Comparison of ENCODE assay signal across 9 mouse cellular contexts in the genomic region with DNA sequence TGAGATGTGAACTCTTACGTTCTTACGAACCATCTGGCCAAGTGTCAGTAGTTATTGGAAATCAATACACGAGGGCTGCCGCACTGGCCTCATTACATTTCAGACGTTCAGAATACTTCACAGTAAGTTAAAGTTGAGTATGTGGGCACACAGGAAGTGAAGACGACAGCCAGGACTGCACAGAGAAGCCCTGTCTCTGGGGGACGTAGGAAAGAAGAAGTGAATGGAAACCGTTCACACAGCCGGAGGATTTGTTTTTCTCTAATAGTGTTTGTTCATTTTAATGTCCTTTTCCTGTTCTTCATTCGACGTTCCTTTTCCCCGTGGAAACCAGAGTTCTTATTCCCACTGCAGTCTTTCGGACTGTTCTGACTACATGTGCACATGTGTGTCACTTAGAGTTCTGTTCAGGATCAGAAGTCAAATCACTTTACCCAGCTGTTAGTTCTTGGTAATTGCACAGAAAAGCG. TPM values are rescaled to one million over a fixed set of nuclear protein-coding genes. Genes with fewer than 3 reads are reported as not detected.
A peak's percentile ranks its signal among the peaks of the same experiment; 100 is the strongest.
DNase-seq lines count a peak whose midpoint lies in the region; ATAC-seq and TF ChIP-seq lines count a peak whose summit lies in the region.
"Had no signal": no experiment of that assay in that cellular context is flagged by ENCODE, and none has a peak within 500 bp of the region (broad histone marks: within the 10 kb centered on the region; RNA-seq: fewer than 3 reads in every experiment).

No protein-coding gene starts in this region.

- H3K9ac ChIP-seq in forebrain, embryonic 14.5 days (ENCODE audit: low read length), result no peak overlapping the region

- peak overlapping the region; percentile 20; the same call in 1 of the 2 replicates for H3K4me2 ChIP-seq in forebrain, embryonic 14.5 days (ENCODE audit: low read length)

- WGBS in forebrain, embryonic 14.5 days, result 71% methylated on average over 14 of the region's 14 CpGs

- H3K36me3 ChIP-seq in forebrain, embryonic 14.5 days (ENCODE audit: control insufficient read depth, insufficient read depth, low read length), result no peaks in the 10 kb centered on the region

- H3K4me3 ChIP-seq in left cerebral cortex, adult 2 months, result peak overlapping the region; percentile 23; the same call in 1 of the 2 replicates
- H3K4me3 ChIP-seq in forebrain, embryonic 14.5 days (ENCODE audit: low read depth, low read length), result no peak overlapping the region

- H3K27ac ChIP-seq in left cerebral cortex, adult 2 months, result peak overlapping the region; percentile 56
- no peak overlapping the region for H3K27ac ChIP-seq in forebrain, embryonic 14.5 days (ENCODE audit: low read depth, low read length)

- H3K27me3 ChIP-seq in forebrain, embryonic 14.5 days (replicated peaks; ENCODE audit: control insufficient read depth, insufficient read depth, low read length), result no peaks in the 10 kb centered on the region

- H3K9me3 ChIP-seq in forebrain, embryonic 14.5 days (replicated peaks; ENCODE audit: control insufficient read depth, low read length), result no peaks in the 10 kb centered on the region

- H3K4me1 ChIP-seq in forebrain, embryonic 14.5 days (ENCODE audit: control insufficient read depth, insufficient read depth, low read length), result no peaks in the 10 kb centered on the region; the same call in 1 of the 2 replicates

- ATAC-seq in activated CD4-positive, CD25-positive, alpha-beta regulatory T cell, adult 4 months, result peak; percentile 41
- peak; percentile 32; the same call in 1 of the 2 replicates for ATAC-seq in forebrain, embryonic 14.5 days

- intact Hi-C loops in left cerebral cortex, adult 2 months (cut with DNase I), result no loop called here
- intact Hi-C loops in left cerebral cortex, postnatal 36 days (cut with DNase I), result no loop called here

- TF ChIP-seq CTCF in left cerebral cortex, adult 2 months (IDR thresholded peaks at IDR 0.05), result no peak

- no peak for DNase-seq in left cerebral cortex, adult 2 months (ENCODE audit: extremely low spot score in 1 of 2, low spot score in 2 of 2)
- DNase-seq in left cerebral cortex, postnatal 36 days (ENCODE audit: low spot score in 2 of 2), result no peak
- no peak for DNase-seq in forebrain, embryonic 14.5 days (ENCODE audit: low spot score)
- DNase-seq in naive thymus-derived CD4-positive, alpha-beta T cell, adult 2 months (ENCODE audit: low read depth), result peak; percentile 41
- DNase-seq in right cerebral cortex, adult 18-20 months, result no peak
- no peak for DNase-seq in lung, postnatal 25 days (ENCODE audit: low spot score)
- no peak for DNase-seq in adrenal gland, adult (ENCODE audit: inconsistent age in 2 of 2, low spot score in 1 of 2)

RNA-seq across cellular contexts. Expression of a gene that starts 27.2 kb away (rescaled TPM):
- 10 to 100 TPM; 25.3 to 28.6 TPM for total RNA-seq in left cerebral cortex, adult 2 months (2021)
- 10 to 100 TPM; 23.4 to 25.2 TPM for total RNA-seq in left cerebral cortex, postnatal 36 days (2021)
- polyA plus RNA-seq in activated CD4-positive, CD25-positive, alpha-beta regulatory T cell, adult 4 months (2017; shearing (Covaris generic)), result 1 to 10 TPM; 2.4 to 4.6 TPM
- 9.4 and 10.7 TPM in 2 replicates for polyA plus RNA-seq in forebrain, embryonic 14.5 days (2014; fragmentation: Nextera tagmentation; extraction: Ambion mirVana)

RNA-seq across cellular contexts. Expression of a gene that starts 47.2 kb away (rescaled TPM):
- not detected for total RNA-seq in left cerebral cortex, adult 2 months (2021)
- not detected for total RNA-seq in left cerebral cortex, postnatal 36 days (2021)
- polyA plus RNA-seq in activated CD4-positive, CD25-positive, alpha-beta regulatory T cell, adult 4 months (2017; shearing (Covaris generic)), result not detected
- polyA plus RNA-seq in forebrain, embryonic 14.5 days (2014; fragmentation: Nextera tagmentation; extraction: Ambion mirVana), result not detected in 2 replicates
- polyA plus RNA-seq: lung, embryonic 16.5 days had no signal
